Mouse (Mus musculus) neural tube, embryonic 13.5 days (tissue): ENCODE results near the gene Nlrp4f. TPM values are rescaled to one million over a fixed set of nuclear protein-coding genes. Genes with fewer than 3 reads are reported as not detected.
A peak's percentile ranks its signal among the peaks of the same experiment; 100 is the strongest.

ENCODE experiments used
- ATAC-seq: fragments of 200-750 bp; cut with Nextera tagmentation; 2 replicates; pipeline ENCODE4 v1.8.0; 2017; ENCODE audit warnings: low read depth, mild to moderate bottlenecking, moderate TSS enrichment, moderate library complexity
- H3K27ac ChIP-seq: fragments of 300-500 bp; sonication (generic); replicated peaks from 2 replicates; pipeline ENCODE4 v1.5.1; 2015; ENCODE audit warnings: moderate library complexity, mild to moderate bottlenecking, inconsistent platforms
- H3K27me3 ChIP-seq: fragments of 300-500 bp; sonication (generic); 2 replicates; pipeline ENCODE4 v1.6.1; 2015; ENCODE audit warnings: mild to moderate bottlenecking, inconsistent platforms
- H3K36me3 ChIP-seq: fragments of 300-500 bp; sonication (generic); 2 replicates; pipeline ENCODE4 v1.6.1; 2015; ENCODE audit warnings: mild to moderate bottlenecking, inconsistent platforms
- H3K4me1 ChIP-seq: fragments of 300-500 bp; sonication (generic); replicated peaks from 2 replicates; pipeline ENCODE4 v1.6.1; 2015; ENCODE audit warnings: inconsistent platforms
- H3K4me2 ChIP-seq: fragments of 300-500 bp; sonication (generic); 2 replicates; pipeline ENCODE4 v1.6.1; 2015; ENCODE audit warnings: inconsistent platforms, mild to moderate bottlenecking, moderate library complexity
- H3K4me3 ChIP-seq: fragments of 300-500 bp; sonication (generic); 2 replicates; pipeline ENCODE4 v1.5.1; 2015; ENCODE audit warnings: mild to moderate bottlenecking, inconsistent platforms
- H3K9ac ChIP-seq: fragments of 300-500 bp; sonication (generic); 2 replicates; pipeline ENCODE4 v1.6.1; 2015; ENCODE audit warnings: moderate library complexity, mild to moderate bottlenecking, inconsistent platforms
- H3K9me3 ChIP-seq: fragments of 300-500 bp; sonication (generic); 2 replicates; pipeline ENCODE4 v1.6.1; 2016; ENCODE audit warnings: inconsistent platforms
- WGBS: fragments of 180-500 bp; shearing (Covaris S2); methylation state at CpG from one replicate; pipeline ENCODE4 v1.1.7; 2015; 5-methylcytosine and 5-hydroxymethylcytosine counted together
- polyA plus RNA-seq: library from polyadenylated mRNA; unstranded; fragments of >200 nt; fragmentation: Nextera tagmentation; extraction: Ambion mirVana; gene quantifications from 2 replicates; pipeline ENCODE4 v1.2.1, GENCODE M21; 2015

The Nlrp4f gene
- not detected in 2 replicates for polyA plus RNA-seq

DNA sequence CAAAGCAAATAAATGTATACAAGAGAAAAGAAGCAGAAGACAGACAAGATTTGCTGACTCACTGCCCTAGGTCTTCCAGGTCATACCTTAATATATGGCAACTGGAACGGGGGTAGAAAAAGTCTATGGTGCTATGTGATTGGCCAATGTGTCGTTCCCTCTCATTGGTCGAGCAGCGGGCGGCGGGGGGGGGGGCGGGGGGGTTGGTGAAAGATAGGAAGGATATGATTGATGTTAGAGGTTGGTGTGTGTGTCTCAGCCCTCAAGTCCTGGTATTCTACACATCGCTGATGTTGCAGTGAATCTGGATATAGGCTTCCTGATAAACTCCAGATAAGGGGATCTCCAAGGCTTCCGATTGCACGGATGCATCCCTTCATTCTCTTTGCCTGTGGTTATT, at the start of gene Nlrp4f:
Gene Nlrp4f (minus strand): TSS at position 101 of the 400 bp plus-strand sequence.
- Histone ChIP-seq H3K4me2 (no peak within 1 kb of the TSS), H3K9me3 (peaks cover 16% of the 10 kb centered on the region)

DNA sequence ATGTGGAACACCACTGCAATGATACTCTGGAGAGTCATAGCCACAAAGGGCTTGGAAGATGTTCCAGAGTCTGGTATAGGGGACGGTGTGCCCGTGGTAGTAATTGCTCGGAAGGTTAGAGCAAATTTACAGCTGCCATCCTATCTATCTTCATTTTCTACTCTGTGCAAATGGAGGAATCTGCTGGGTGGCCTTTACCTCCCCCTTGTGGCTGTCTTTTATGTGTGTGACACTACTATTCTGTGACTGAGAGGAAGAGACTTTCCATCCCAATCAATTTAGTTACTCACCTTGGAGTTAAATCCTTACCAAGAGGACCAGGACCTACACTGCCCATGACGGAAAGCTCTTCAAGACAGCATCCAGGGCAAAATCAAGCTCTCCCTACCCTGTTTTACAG, 37.5 kb upstream of the Nlrp4f start:
- H3K27ac ChIP-seq = no peak overlapping the region
- 0 out of 2 replicates have a peak overlapping the region, but pooled peaks have one; percentile 1 for H3K4me3 ChIP-seq
- ATAC-seq = no peak
- H3K36me3 ChIP-seq = peaks cover 27% of the 10 kb centered on the region
- H3K9ac ChIP-seq = no peak overlapping the region
- peaks cover 26% of the 10 kb centered on the region for H3K9me3 ChIP-seq
- WGBS = 98% methylated on average over 4 of the region's 4 CpGs
- no peaks in the 10 kb centered on the region for H3K27me3 ChIP-seq
- H3K4me2 ChIP-seq = no peak overlapping the region
- H3K4me1 ChIP-seq = peaks cover 16% of the 10 kb centered on the region

More for the DNA sequence above, at the start of gene Nlrp4f:
- WGBS = 81% methylated on average over 10 of the region's 10 CpGs
- no peak for ATAC-seq
- Histone ChIP-seq H3K36me3 (no peaks in the 10 kb centered on the region), H3K9ac (no peak within 1 kb of the TSS), H3K27ac (no peak within 1 kb of the TSS), H3K27me3 (no peaks in the 10 kb centered on the region), H3K4me3 (no peak within 1 kb of the TSS), H3K4me1 (no peaks in the 10 kb centered on the region)

DNA sequence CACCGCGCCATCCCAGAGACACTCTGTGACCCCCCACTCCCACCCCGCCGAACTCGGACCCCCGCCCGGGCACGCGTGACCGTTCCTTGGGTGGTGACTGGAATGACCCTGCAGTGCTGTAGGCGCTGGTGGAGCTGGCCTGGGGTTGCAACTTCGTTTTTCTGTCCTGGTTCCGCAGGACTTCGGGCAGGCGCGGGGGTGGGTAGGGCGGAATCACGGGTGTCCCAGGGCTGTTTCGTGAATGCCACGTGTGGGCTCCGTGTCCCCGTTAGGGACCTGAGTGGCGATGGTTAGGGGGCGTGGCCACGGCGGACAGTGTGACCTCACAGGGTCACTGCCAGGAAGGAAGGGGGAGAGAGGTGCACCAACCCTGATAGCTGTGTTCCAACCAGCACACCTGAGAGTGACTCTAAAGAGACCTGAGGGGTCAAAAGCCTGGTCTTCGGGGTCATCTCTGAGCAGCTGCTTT, 36.6 kb upstream of the Nlrp4f start:
- Histone ChIP-seq H3K4me3 (peak overlapping the region; percentile 76), H3K36me3 (peaks cover 19% of the 10 kb centered on the region), H3K9ac (peak overlapping the region; percentile 79), H3K27ac (no peak overlapping the region), H3K27me3 (no peaks in the 10 kb centered on the region), H3K9me3 (peaks cover 22% of the 10 kb centered on the region), H3K4me2 (peak overlapping the region; percentile 99), H3K4me1 (peaks cover 16% of the 10 kb centered on the region)
- WGBS = 38% methylated on average over 27 of the region's 27 CpGs
- no peak for ATAC-seq

DNA sequence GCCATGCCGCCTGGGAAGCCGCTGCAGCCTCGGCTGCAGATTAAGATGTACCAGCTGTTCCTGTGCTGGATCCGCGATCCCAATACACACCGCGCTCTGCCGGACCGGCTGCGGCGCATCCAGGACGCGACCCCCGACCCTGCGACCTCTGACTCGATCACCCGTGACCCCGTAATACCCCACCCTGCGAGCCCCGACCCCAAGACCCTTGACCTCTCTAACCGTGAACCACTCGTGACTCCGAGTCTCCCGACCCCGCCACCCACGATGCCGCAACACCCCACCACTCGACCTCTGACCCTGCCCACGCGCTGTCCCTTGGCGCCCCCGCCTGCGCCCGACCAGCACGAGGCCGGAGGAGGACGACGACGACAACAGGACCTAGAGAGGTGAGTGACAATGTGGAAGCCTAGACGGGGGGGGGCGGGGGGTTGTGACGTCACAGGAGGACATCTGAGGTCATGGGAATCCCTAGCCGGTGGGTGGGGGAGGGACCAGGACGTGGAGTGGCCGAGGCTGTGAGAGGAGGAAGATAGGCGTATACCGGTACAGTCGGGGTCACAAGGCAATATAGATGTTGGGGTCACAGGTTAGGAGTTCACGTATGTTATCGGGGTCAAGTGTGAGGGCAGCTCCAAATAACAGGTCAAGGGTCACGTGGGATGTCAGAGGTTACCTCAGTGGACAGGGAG, 36.0 kb upstream of the Nlrp4f start:
- H3K27me3 ChIP-seq = no peaks in the 10 kb centered on the region
- peak overlapping the region; percentile 99 for H3K4me2 ChIP-seq
- WGBS = 3% methylated on average over 51 of the region's 51 CpGs
- H3K27ac ChIP-seq = peak overlapping the region; percentile 90
- H3K4me1 ChIP-seq = peaks cover 16% of the 10 kb centered on the region
- H3K9ac ChIP-seq = peak overlapping the region; percentile 79
- peaks cover 24% of the 10 kb centered on the region for H3K9me3 ChIP-seq
- ATAC-seq = peak; percentile 44
- peaks cover 19% of the 10 kb centered on the region for H3K36me3 ChIP-seq
- H3K4me3 ChIP-seq = peak overlapping the region; percentile 76

DNA sequence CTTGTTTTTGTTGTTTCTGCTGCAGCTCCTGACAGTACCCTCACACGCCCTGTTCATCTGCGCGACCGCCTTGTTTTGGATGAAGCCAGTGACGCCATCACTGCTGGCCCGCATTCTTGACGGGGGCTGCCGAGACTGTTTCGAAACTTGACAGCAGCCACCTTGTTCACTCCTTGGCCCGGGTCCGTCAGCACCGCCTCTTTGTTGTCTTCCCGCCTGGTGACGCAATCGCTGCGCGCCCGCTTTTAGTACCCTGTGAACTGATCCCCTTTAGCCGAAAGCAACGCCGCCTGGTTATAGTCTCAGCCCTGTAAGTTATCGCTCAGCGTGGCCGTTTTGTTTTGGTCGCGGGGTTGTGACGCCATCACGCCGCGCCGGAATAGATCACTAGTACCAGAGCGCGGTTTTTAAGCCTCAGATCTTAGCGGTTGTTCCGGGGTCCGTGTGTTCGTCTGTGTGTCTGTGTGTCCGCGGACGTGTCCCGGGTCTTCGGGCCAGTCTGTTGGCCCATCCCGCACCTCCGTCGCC, 35.4 kb upstream of the Nlrp4f start:
- under 1% methylated on average over 45 of the region's 45 CpGs for WGBS
- H3K9me3 ChIP-seq = peaks cover 23% of the 10 kb centered on the region
- peak; percentile 90 for ATAC-seq
- peaks cover 17% of the 10 kb centered on the region for H3K36me3 ChIP-seq
- H3K27me3 ChIP-seq = no peaks in the 10 kb centered on the region
- peak overlapping the region; percentile 99 for H3K4me2 ChIP-seq
- peaks cover 16% of the 10 kb centered on the region for H3K4me1 ChIP-seq
- H3K27ac ChIP-seq = peak overlapping the region; percentile 90
- H3K4me3 ChIP-seq = peak overlapping the region; percentile 76
- H3K9ac ChIP-seq = peak overlapping the region; percentile 79

DNA sequence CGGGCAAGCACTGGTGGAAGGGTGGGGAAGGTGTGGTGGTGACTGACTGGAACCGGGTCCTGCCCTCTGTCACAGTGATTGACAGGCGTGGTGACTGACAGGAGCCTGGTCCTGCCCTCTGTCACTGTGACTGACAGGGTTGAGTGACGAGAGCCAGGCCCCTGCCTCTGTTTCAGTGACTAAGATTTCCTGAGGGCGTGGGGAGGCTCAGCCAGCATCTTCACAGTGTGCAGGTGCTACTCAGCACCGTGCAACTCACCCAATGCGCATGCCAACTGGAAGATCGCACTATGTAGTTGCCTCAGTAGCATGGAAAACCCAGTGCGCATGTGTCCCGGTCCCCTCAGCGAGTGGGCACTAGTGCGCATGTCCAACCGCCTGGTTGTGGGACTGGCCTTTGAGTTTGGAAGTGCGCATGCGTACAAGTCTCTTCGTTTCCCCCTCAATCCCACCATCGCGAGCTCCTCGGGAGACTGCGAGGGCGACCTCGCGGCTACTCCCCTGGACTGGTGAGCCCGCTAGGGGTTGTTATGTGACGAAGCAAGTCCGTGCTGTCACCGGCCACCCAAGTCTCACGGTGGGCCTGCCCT, 34.8 kb upstream of the Nlrp4f start:
- peak; percentile 98 for ATAC-seq
- Histone ChIP-seq H3K9me3 (peaks cover 17% of the 10 kb centered on the region), H3K36me3 (peaks cover 12% of the 10 kb centered on the region), H3K27ac (peak overlapping the region; percentile 90), H3K4me1 (peaks cover 16% of the 10 kb centered on the region), H3K4me3 (peak overlapping the region; percentile 76), H3K9ac (peak overlapping the region; percentile 79), H3K27me3 (no peaks in the 10 kb centered on the region), H3K4me2 (peak overlapping the region; percentile 99)
- WGBS = 1% methylated on average over 28 of the region's 28 CpGs

DNA sequence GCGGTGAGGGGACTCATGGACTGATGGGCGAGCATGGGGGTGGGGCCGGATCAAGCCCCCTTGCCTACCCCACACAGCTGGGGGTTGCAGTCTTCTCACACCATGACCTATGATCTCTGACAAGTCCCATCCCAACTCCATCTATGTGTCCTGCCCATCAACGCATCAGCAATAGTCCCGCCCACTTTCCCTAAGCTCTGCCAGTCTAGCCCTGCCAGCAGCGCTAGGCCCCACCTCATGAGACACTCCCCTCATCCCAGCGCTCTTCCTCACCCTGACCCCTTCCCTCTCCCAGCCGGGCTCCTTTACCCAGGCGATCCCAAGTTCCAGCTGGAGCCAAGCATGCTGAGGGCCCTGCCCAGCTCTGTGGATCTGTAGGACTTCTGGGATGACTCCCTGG, 31.4 kb upstream of the Nlrp4f start:
- H3K9me3 ChIP-seq = peaks cover 6% of the 10 kb centered on the region
- WGBS = 73% methylated on average over 9 of the region's 9 CpGs

DNA sequence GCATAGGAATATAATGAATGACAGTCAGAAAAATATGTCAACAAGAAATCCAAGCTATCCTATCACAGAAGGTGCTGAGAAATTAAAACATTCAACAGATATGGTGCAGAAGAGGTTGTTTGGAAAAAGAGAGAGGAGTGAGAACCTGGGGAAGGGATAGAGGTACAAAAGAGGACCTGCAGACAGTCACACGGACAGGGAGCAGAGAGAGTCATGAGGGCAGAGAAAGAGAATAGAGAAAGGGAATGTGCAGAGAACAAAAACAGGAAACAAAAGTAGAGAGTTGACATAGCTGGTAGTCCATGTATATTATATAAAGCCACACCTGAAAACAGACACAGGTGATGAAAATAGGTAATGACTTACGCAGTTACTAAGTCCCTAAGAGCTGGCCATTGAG, 20.9 kb upstream of the Nlrp4f start:
- H3K4me2 ChIP-seq = no peak overlapping the region
- H3K9ac ChIP-seq = no peak overlapping the region
- H3K36me3 ChIP-seq = no peaks in the 10 kb centered on the region
- H3K9me3 ChIP-seq = 0 out of 2 replicates have a peak, but pooled peaks cover 3% of the 10 kb centered on the region
- H3K4me3 ChIP-seq = no peak overlapping the region
- 88% methylated on average over 2 of the region's 2 CpGs for WGBS
- H3K27me3 ChIP-seq = no peaks in the 10 kb centered on the region
- H3K4me1 ChIP-seq = no peaks in the 10 kb centered on the region
- ATAC-seq = no peak
- H3K27ac ChIP-seq = no peak overlapping the region

More for the DNA sequence above, 31.4 kb upstream of the Nlrp4f start:
- Histone ChIP-seq H3K4me1 (peaks cover 9% of the 10 kb centered on the region), H3K27me3 (no peaks in the 10 kb centered on the region), H3K4me2 (no peak overlapping the region), H3K4me3 (no peak overlapping the region), H3K9ac (no peak overlapping the region), H3K36me3 (no peaks in the 10 kb centered on the region), H3K27ac (no peak overlapping the region)
- ATAC-seq = no peak

DNA sequence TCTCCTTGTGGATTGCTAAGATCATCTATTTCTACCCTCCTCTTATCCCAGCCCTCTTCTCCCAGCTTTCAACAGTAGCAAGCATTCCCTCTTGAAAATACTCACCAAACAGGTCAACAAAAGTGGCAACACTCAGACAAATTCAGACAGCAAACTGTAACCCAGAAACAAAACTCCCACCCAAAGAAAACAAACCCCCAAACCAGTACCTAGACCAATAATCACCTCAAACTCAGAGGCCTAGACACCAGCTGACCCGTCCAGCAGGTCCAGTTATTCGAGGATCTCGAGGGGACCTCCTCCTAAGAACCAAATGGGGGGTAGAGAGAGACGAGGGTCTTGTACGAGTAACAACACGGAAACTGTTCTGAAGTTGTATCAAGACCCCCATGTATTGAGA, 20.2 kb upstream of the Nlrp4f start:
- Histone ChIP-seq H3K4me1 (no peaks in the 10 kb centered on the region), H3K4me3 (no peak overlapping the region), H3K4me2 (no peak overlapping the region), H3K27me3 (no peaks in the 10 kb centered on the region), H3K9ac (no peak overlapping the region), H3K27ac (no peak overlapping the region), H3K36me3 (no peaks in the 10 kb centered on the region), H3K9me3 (0 out of 2 replicates have a peak, but pooled peaks cover 3% of the 10 kb centered on the region)
- no peak for ATAC-seq
- WGBS = 69% methylated on average over 6 of the region's 6 CpGs

DNA sequence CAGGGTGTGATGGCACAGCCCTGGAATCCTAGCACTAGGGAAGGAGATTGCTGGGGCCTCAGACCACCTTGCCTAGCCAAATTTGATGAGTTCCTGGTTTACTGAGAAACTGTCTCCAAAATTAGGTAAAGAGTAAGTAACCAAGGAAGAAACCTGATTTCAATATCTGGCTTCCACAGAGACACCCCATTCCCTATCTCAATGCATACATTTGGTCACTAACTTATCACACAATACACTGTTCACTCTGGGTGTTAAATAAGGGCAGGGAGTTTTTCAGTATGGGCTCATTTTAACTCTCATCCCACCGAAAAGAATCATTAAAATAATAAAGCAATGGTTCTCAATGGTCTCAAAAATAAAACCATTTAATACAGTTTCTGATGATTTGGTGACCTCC, 5.1 kb downstream of the Nlrp4f start:
- no peak for ATAC-seq
- Histone ChIP-seq H3K27ac (no peak overlapping the region), H3K9ac (no peak overlapping the region), H3K9me3 (peaks cover 17% of the 10 kb centered on the region; the same call in 1 of the 2 replicates), H3K4me1 (no peaks in the 10 kb centered on the region), H3K36me3 (no peaks in the 10 kb centered on the region), H3K4me2 (no peak overlapping the region), H3K4me3 (no peak overlapping the region), H3K27me3 (no peaks in the 10 kb centered on the region)
- 72% methylated on average over 1 of the region's 1 CpGs for WGBS

DNA sequence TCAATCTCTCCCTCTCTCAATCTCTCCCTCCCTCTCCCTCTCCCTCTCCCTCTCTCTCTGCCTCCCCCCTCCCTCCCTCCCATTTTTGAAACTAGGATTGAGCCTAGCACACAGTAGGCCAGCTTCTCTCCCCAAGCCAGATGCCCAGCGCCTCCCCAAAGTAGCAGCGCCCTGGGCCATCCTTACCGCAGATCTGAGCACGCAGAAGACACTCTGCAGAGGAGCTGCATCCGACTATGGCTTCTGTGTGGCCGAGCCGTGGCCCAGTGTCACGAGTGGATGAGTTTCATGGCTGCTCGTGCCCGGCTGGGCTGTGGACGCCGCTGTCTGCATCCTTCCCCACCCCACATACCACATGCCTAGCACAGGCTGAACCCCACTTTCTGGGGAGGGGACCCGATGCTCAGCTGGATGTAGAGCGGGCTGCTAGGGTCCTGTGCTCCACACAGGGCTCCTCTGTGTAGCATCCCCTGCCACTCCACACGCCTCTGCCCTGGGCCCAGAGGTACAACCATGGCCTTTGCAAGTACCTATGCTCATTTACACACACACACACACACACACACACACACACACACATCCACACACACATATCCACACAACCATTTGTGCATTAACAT, 29.2 kb downstream of the Nlrp4f start:
- H3K4me2 ChIP-seq = no peak overlapping the region

More for the DNA sequence above, 29.2 kb downstream of the Nlrp4f start:
- H3K36me3 ChIP-seq = no peaks in the 10 kb centered on the region
- no peak overlapping the region for H3K27ac ChIP-seq
- no peaks in the 10 kb centered on the region; the same call in 1 of the 2 replicates for H3K4me1 ChIP-seq
- H3K9me3 ChIP-seq = no peaks in the 10 kb centered on the region
- ATAC-seq = peak; percentile 47; the same call in 1 of the 2 replicates
- H3K27me3 ChIP-seq = no peaks in the 10 kb centered on the region
- no peak overlapping the region for H3K4me3 ChIP-seq
- H3K9ac ChIP-seq = no peak overlapping the region
- WGBS = 62% methylated on average over 15 of the region's 15 CpGs
